Mouse (Mus musculus) macrophage (primary cell): ENCODE results near the gene Lrrc71. TPM values are rescaled to one million over a fixed set of nuclear protein-coding genes. Genes with fewer than 3 reads are reported as not detected.

Experiments
- H3K27ac ChIP-seq: fragments of 350-480 bp; formaldehyde crosslinking; 2 replicates; pipeline ENCODE4 v1.9.0; 2021
- H3K36me3 ChIP-seq: fragments of 350-480 bp; formaldehyde crosslinking; 2 replicates; pipeline ENCODE4 v1.9.0; 2021; ENCODE audit errors: inconsistent target
- H3K4me3 ChIP-seq: fragments of 350-480 bp; formaldehyde crosslinking; 2 replicates; pipeline ENCODE4 v1.9.0; 2021; ENCODE audit errors: inconsistent target
- H3K79me2 ChIP-seq: fragments of 350-480 bp; formaldehyde crosslinking; 2 replicates; pipeline ENCODE4 v1.9.0; 2021; ENCODE audit errors: inconsistent target
- WGBS: methylation state at CpG from one replicate; pipeline ENCODE4 v1.1.7; 2026; ENCODE audit warnings: inconsistent platforms; ENCODE audit not compliant: missing documents; 5-methylcytosine and 5-hydroxymethylcytosine counted together
- polyA plus RNA-seq: library from polyadenylated mRNA; stranded (reverse); fragments of 250-400 nt; gene quantifications from 3 replicates; pipeline ENCODE4 v1.2.4, GENCODE M21; 2018; ENCODE audit warnings: inconsistent platforms

Lrrc71 gene
- polyA plus RNA-seq, 1 experiment from 2014 or later, result 0.22 TPM

- 2% methylated on average over 37 of the region's 37 CpGs for WGBS
- no peaks in the 10 kb centered on the region for H3K79me2 ChIP-seq
- H3K36me3 ChIP-seq, result no peaks in the 10 kb centered on the region
- H3K27ac ChIP-seq, result no peak overlapping the region
- no peak overlapping the region for H3K4me3 ChIP-seq
Measured at GRCm38 (mm10) chr3:87768844-87769243, 20.4 kb upstream of the Lrrc71 start.

GRCm38 (mm10) chr3:87768431-87768830 lies 20.0 kb upstream of the Lrrc71 start:
- H3K4me3 ChIP-seq, result no peak overlapping the region
- H3K27ac ChIP-seq, result no peak overlapping the region
- H3K79me2 ChIP-seq, result no peaks in the 10 kb centered on the region
- H3K36me3 ChIP-seq, result no peaks in the 10 kb centered on the region
- WGBS, result 30% methylated on average over 6 of the region's 6 CpGs

- H3K27ac ChIP-seq, result no peak overlapping the region
- no peaks in the 10 kb centered on the region for H3K36me3 ChIP-seq
- H3K79me2 ChIP-seq, result no peaks in the 10 kb centered on the region
- WGBS, result 63% methylated on average over 8 of the region's 8 CpGs
- no peak overlapping the region for H3K4me3 ChIP-seq
Measured at GRCm38 (mm10) chr3:87767764-87768163, 19.3 kb upstream of the Lrrc71 start.

- WGBS, result 91% methylated on average over 3 of the region's 3 CpGs
- Histone ChIP-seq H3K27ac (no peak overlapping the region), H3K79me2 (no peaks in the 10 kb centered on the region), H3K36me3 (no peaks in the 10 kb centered on the region), H3K4me3 (no peak overlapping the region)
Measured at GRCm38 (mm10) chr3:87766284-87766667, 17.9 kb upstream of the Lrrc71 start.

GRCm38 (mm10) chr3:87765631-87766283 lies 17.3 kb upstream of the Lrrc71 start:
- Histone ChIP-seq H3K4me3 (no peak overlapping the region), H3K36me3 (no peaks in the 10 kb centered on the region), H3K27ac (no peak overlapping the region), H3K79me2 (no peaks in the 10 kb centered on the region)
- 68% methylated on average over 5 of the region's 5 CpGs for WGBS

GRCm38 (mm10) chr3:87765091-87765490 lies 16.7 kb upstream of the Lrrc71 start:
- H3K4me3 ChIP-seq, result no peak overlapping the region
- H3K27ac ChIP-seq, result no peak overlapping the region
- no peaks in the 10 kb centered on the region for H3K36me3 ChIP-seq
- 6% methylated on average over 10 of the region's 10 CpGs for WGBS
- no peaks in the 10 kb centered on the region for H3K79me2 ChIP-seq

- Histone ChIP-seq H3K27ac (no peak overlapping the region), H3K79me2 (no peaks in the 10 kb centered on the region), H3K4me3 (no peak overlapping the region), H3K36me3 (no peaks in the 10 kb centered on the region)
- WGBS, result 16% methylated on average over 10 of the region's 10 CpGs
Measured at GRCm38 (mm10) chr3:87764506-87764905, 16.1 kb upstream of the Lrrc71 start.

- WGBS, result 27% methylated on average over 12 of the region's 15 CpGs
- Histone ChIP-seq H3K4me3 (no peak overlapping the region), H3K27ac (no peak overlapping the region), H3K79me2 (no peaks in the 10 kb centered on the region), H3K36me3 (no peaks in the 10 kb centered on the region)
Measured at GRCm38 (mm10) chr3:87763683-87764289, 15.4 kb upstream of the Lrrc71 start.

GRCm38 (mm10) chr3:87763202-87763601 lies 14.8 kb upstream of the Lrrc71 start:
- WGBS, result 91% methylated on average over 4 of the region's 4 CpGs
- Histone ChIP-seq H3K27ac (no peak overlapping the region), H3K79me2 (no peaks in the 10 kb centered on the region), H3K4me3 (no peak overlapping the region), H3K36me3 (no peaks in the 10 kb centered on the region)

GRCm38 (mm10) chr3:87761408-87762375 lies 13.3 kb upstream of the Lrrc71 start:
- no peak overlapping the region for H3K27ac ChIP-seq
- 61% methylated on average over 20 of the region's 20 CpGs for WGBS
- H3K4me3 ChIP-seq, result no peak overlapping the region
- no peaks in the 10 kb centered on the region for H3K36me3 ChIP-seq
- H3K79me2 ChIP-seq, result no peaks in the 10 kb centered on the region

GRCm38 (mm10) chr3:87758641-87759040 lies 10.2 kb upstream of the Lrrc71 start:
- no peaks in the 10 kb centered on the region for H3K36me3 ChIP-seq
- H3K79me2 ChIP-seq, result no peaks in the 10 kb centered on the region
- no peak overlapping the region for H3K27ac ChIP-seq
- no peak overlapping the region for H3K4me3 ChIP-seq
- 59% methylated on average over 3 of the region's 5 CpGs for WGBS

GRCm38 (mm10) chr3:87756488-87756887 lies 8.1 kb upstream of the Lrrc71 start:
- no peak overlapping the region for H3K27ac ChIP-seq
- 92% methylated on average over 20 of the region's 20 CpGs for WGBS
- no peaks in the 10 kb centered on the region for H3K79me2 ChIP-seq
- H3K36me3 ChIP-seq, result no peaks in the 10 kb centered on the region
- no peak overlapping the region for H3K4me3 ChIP-seq

GRCm38 (mm10) chr3:87755964-87756363 lies 7.5 kb upstream of the Lrrc71 start:
- no peak overlapping the region for H3K4me3 ChIP-seq
- H3K36me3 ChIP-seq, result no peaks in the 10 kb centered on the region
- H3K79me2 ChIP-seq, result no peaks in the 10 kb centered on the region
- WGBS, result 25% methylated on average over 24 of the region's 24 CpGs
- no peak overlapping the region for H3K27ac ChIP-seq

GRCm38 (mm10) chr3:87753829-87754228 lies 5.4 kb upstream of the Lrrc71 start:
- Histone ChIP-seq H3K4me3 (no peak overlapping the region), H3K79me2 (no peaks in the 10 kb centered on the region), H3K27ac (no peak overlapping the region), H3K36me3 (no peaks in the 10 kb centered on the region)
- WGBS, result 94% methylated on average over 11 of the region's 13 CpGs

- H3K27ac ChIP-seq, result no peak overlapping the region
- H3K79me2 ChIP-seq, result no peaks in the 10 kb centered on the region
- H3K4me3 ChIP-seq, result no peak overlapping the region
- no peaks in the 10 kb centered on the region for H3K36me3 ChIP-seq
- WGBS, result 93% methylated on average over 3 of the region's 3 CpGs
Measured at GRCm38 (mm10) chr3:87752567-87752966, 4.1 kb upstream of the Lrrc71 start.
